Mouse (Mus musculus) myocyte (in vitro differentiated cells): Measurements from ENCODE around the gene Hoxb4.

Source experiments
- CEBPB ChIP-seq: IDR thresholded peaks from 2 replicates; pipeline ENCODE4 v1.6.1; 2011; ENCODE audit warnings: mild to moderate bottlenecking, moderate library complexity; ENCODE audit not compliant: poor library complexity, insufficient read depth, severe bottlenecking
- MYOG ChIP-seq, 3 experiments: IDR thresholded peaks; one replicate each; pipeline ENCODE4 v1.6.1; 2011; ENCODE audit warnings: control low read depth in 2 of 3, low read depth in 2 of 3, mild to moderate bottlenecking in 2 of 3; ENCODE audit not compliant: insufficient read length in 2 of 3, control insufficient read depth in 1 of 3, insufficient read depth in 1 of 3
- POLR2A ChIP-seq: IDR thresholded peaks from one replicate; pipeline ENCODE4 v1.6.1; 2011; ENCODE audit warnings: low read depth, mild to moderate bottlenecking, control low read depth, moderate library complexity; ENCODE audit not compliant: insufficient read length
- POLR2AphosphoS2 ChIP-seq: IDR thresholded peaks from one replicate; pipeline ENCODE4 v1.6.1; 2011; ENCODE audit warnings: low read depth, control low read depth; ENCODE audit not compliant: insufficient read length
- SRF ChIP-seq: IDR thresholded peaks from one replicate; pipeline ENCODE4 v1.6.1; 2011; ENCODE audit warnings: low read depth; ENCODE audit not compliant: control insufficient read depth, insufficient read length
- USF1 ChIP-seq: IDR thresholded peaks from one replicate; pipeline ENCODE4 v1.6.1; 2011; ENCODE audit warnings: low read depth, mild to moderate bottlenecking, control low read depth, moderate library complexity

- no peak for TF ChIP-seq CEBPB
- no peak for TF ChIP-seq POLR2A
- no peak for TF ChIP-seq POLR2AphosphoS2
- no peak for TF ChIP-seq SRF
- TF ChIP-seq MYOG (IDR thresholded peaks at IDR 0.05; ENCODE audit: control insufficient read depth in 1 of 3, insufficient read depth in 1 of 3, insufficient read length in 2 of 3, low read depth in 2 of 3) = no peak
- no peak for TF ChIP-seq USF1
These were observed 30.7 kb upstream of the Hoxb4 start for GRCm38 (mm10) chr11:96287411-96287810.
